Mouse (Mus musculus): ENCODE data around the gene Rgs12. TPM values are rescaled to one million over a fixed set of nuclear protein-coding genes. Genes with fewer than 3 reads are reported as not detected.

Gene Rgs12
- polyA plus RNA-seq, 1 experiment from 2014 or later, result 28.9 TPM

GRCm38 (mm10) chr5:34960021-34960420 lies 10.8 kb downstream of the Rgs12 start:
- H3K27ac ChIP-seq (replicated peaks), result 0 out of 2 replicates have a peak overlapping the region, but pooled peaks have one; percentile 24
- H3K4me1 ChIP-seq, result peaks cover 87% of the 10 kb centered on the region
- peaks cover 9% of the 10 kb centered on the region for H3K36me3 ChIP-seq
- 28% methylated on average over 1 of the region's 1 CpGs for WGBS
- H3K9ac ChIP-seq, result no peak overlapping the region
- no peak for ATAC-seq (ENCODE audit: extremely low read depth, insufficient number of reproducible peaks, low FRiP score, low TSS enrichment)
- no peaks in the 10 kb centered on the region for H3K27me3 ChIP-seq (replicated peaks)
- no peak overlapping the region for H3K4me3 ChIP-seq
- H3K4me2 ChIP-seq, result no peak overlapping the region
- H3K9me3 ChIP-seq, result no peaks in the 10 kb centered on the region

GRCm38 (mm10) chr5:34965531-34965930 lies 16.3 kb downstream of the Rgs12 start:
- H3K4me1 ChIP-seq, result peaks cover 65% of the 10 kb centered on the region
- H3K27me3 ChIP-seq (replicated peaks), result no peaks in the 10 kb centered on the region
- H3K27ac ChIP-seq (replicated peaks), result no peak overlapping the region
- H3K4me3 ChIP-seq, result no peak overlapping the region
- 95% methylated on average over 12 of the region's 12 CpGs for WGBS
- H3K4me2 ChIP-seq, result no peak overlapping the region
- ATAC-seq (ENCODE audit: extremely low read depth, insufficient number of reproducible peaks, low FRiP score, low TSS enrichment), result no peak
- H3K9me3 ChIP-seq, result no peaks in the 10 kb centered on the region
- H3K9ac ChIP-seq, result no peak overlapping the region
- H3K36me3 ChIP-seq, result peaks cover 48% of the 10 kb centered on the region

GRCm38 (mm10) chr5:34968386-34968785 lies 19.1 kb downstream of the Rgs12 start:
- 71% methylated on average over 5 of the region's 5 CpGs for WGBS
- Histone ChIP-seq H3K4me1 (peaks cover 59% of the 10 kb centered on the region), H3K4me2 (no peak overlapping the region), H3K36me3 (peaks cover 61% of the 10 kb centered on the region), H3K27me3 (replicated peaks) (no peaks in the 10 kb centered on the region), H3K9me3 (no peaks in the 10 kb centered on the region), H3K9ac (0 out of 2 replicates have a peak overlapping the region, but pooled peaks have one; percentile 5), H3K27ac (replicated peaks) (no peak overlapping the region), H3K4me3 (no peak overlapping the region)
- no peak for ATAC-seq (ENCODE audit: extremely low read depth, insufficient number of reproducible peaks, low FRiP score, low TSS enrichment)

GRCm38 (mm10) chr5:34972471-34972870 lies 23.2 kb downstream of the Rgs12 start:
- Histone ChIP-seq H3K27ac (replicated peaks) (no peak overlapping the region), H3K4me3 (no peak overlapping the region), H3K9me3 (no peaks in the 10 kb centered on the region), H3K36me3 (peaks cover 63% of the 10 kb centered on the region), H3K9ac (no peak overlapping the region), H3K4me2 (no peak overlapping the region), H3K27me3 (replicated peaks) (no peaks in the 10 kb centered on the region), H3K4me1 (peaks cover 77% of the 10 kb centered on the region)
- WGBS, result 59% methylated on average over 3 of the region's 3 CpGs
- ATAC-seq (ENCODE audit: extremely low read depth, insufficient number of reproducible peaks, low FRiP score, low TSS enrichment), result no peak

- no peak for ATAC-seq (ENCODE audit: extremely low read depth, insufficient number of reproducible peaks, low FRiP score, low TSS enrichment)
These were observed 24.5 kb downstream of the Rgs12 start for GRCm38 (mm10) chr5:34973560-34974317.

GRCm38 (mm10) chr5:34974773-34975443 lies 25.7 kb downstream of the Rgs12 start:
- H3K4me3 ChIP-seq, result no peak overlapping the region
- peak overlapping the region; percentile 53 for H3K27ac ChIP-seq (replicated peaks)
- H3K9me3 ChIP-seq, result no peaks in the 10 kb centered on the region
- peaks cover 64% of the 10 kb centered on the region for H3K36me3 ChIP-seq
- 58% methylated on average over 11 of the region's 11 CpGs for WGBS
- H3K4me1 ChIP-seq, result peaks cover 84% of the 10 kb centered on the region
- H3K9ac ChIP-seq, result peak overlapping the region; percentile 21; the same call in 1 of the 2 replicates
- H3K4me2 ChIP-seq, result peak overlapping the region; percentile 2; the same call in 1 of the 2 replicates
- no peak for ATAC-seq (ENCODE audit: extremely low read depth, insufficient number of reproducible peaks, low FRiP score, low TSS enrichment)
- H3K27me3 ChIP-seq (replicated peaks), result no peaks in the 10 kb centered on the region

More at GRCm38 (mm10) chr5:34973560-34974317, 24.5 kb downstream of the Rgs12 start:
- H3K9ac ChIP-seq, result no peak overlapping the region
- H3K4me3 ChIP-seq, result no peak overlapping the region
- H3K27me3 ChIP-seq (replicated peaks), result no peaks in the 10 kb centered on the region
- peaks cover 76% of the 10 kb centered on the region for H3K4me1 ChIP-seq
- no peak overlapping the region for H3K27ac ChIP-seq (replicated peaks)
- H3K4me2 ChIP-seq, result no peak overlapping the region
- H3K36me3 ChIP-seq, result peaks cover 61% of the 10 kb centered on the region
- 81% methylated on average over 8 of the region's 8 CpGs for WGBS
- no peaks in the 10 kb centered on the region for H3K9me3 ChIP-seq

GRCm38 (mm10) chr5:34976540-34977292 lies 27.5 kb downstream of the Rgs12 start:
- no peaks in the 10 kb centered on the region for H3K27me3 ChIP-seq (replicated peaks)

GRCm38 (mm10) chr5:34980099-34980498 lies 30.9 kb downstream of the Rgs12 start:
- Histone ChIP-seq H3K27me3 (replicated peaks) (no peaks in the 10 kb centered on the region), H3K9ac (peak overlapping the region; percentile 37; the same call in 1 of the 2 replicates), H3K36me3 (peaks cover 68% of the 10 kb centered on the region), H3K9me3 (no peaks in the 10 kb centered on the region), H3K27ac (replicated peaks) (peak overlapping the region; percentile 84), H3K4me2 (peak overlapping the region; percentile 25), H3K4me1 (peaks cover 70% of the 10 kb centered on the region), H3K4me3 (no peak overlapping the region)
- no peak for ATAC-seq (ENCODE audit: extremely low read depth, insufficient number of reproducible peaks, low FRiP score, low TSS enrichment)
- 20% methylated on average over 6 of the region's 6 CpGs for WGBS

More at GRCm38 (mm10) chr5:34976540-34977292, 27.5 kb downstream of the Rgs12 start:
- Histone ChIP-seq H3K4me2 (no peak overlapping the region), H3K36me3 (peaks cover 58% of the 10 kb centered on the region), H3K27ac (replicated peaks) (peak overlapping the region; percentile 83), H3K4me1 (peaks cover 89% of the 10 kb centered on the region), H3K9me3 (no peaks in the 10 kb centered on the region), H3K9ac (peak overlapping the region; percentile 24; the same call in 1 of the 2 replicates), H3K4me3 (no peak overlapping the region)
- WGBS, result 65% methylated on average over 9 of the region's 9 CpGs
- no peak for ATAC-seq (ENCODE audit: extremely low read depth, insufficient number of reproducible peaks, low FRiP score, low TSS enrichment)

GRCm38 (mm10) chr5:34981734-34982133 lies 32.5 kb downstream of the Rgs12 start:
- H3K27me3 ChIP-seq (replicated peaks), result no peaks in the 10 kb centered on the region
- WGBS, result 53% methylated on average over 3 of the region's 3 CpGs
- ATAC-seq (ENCODE audit: extremely low read depth, insufficient number of reproducible peaks, low FRiP score, low TSS enrichment), result no peak
- peaks cover 58% of the 10 kb centered on the region for H3K36me3 ChIP-seq
- no peak overlapping the region for H3K9ac ChIP-seq
- H3K27ac ChIP-seq (replicated peaks), result no peak overlapping the region
- H3K4me3 ChIP-seq, result no peak overlapping the region
- H3K9me3 ChIP-seq, result no peaks in the 10 kb centered on the region
- no peak overlapping the region for H3K4me2 ChIP-seq
- peaks cover 56% of the 10 kb centered on the region for H3K4me1 ChIP-seq

- peaks cover 57% of the 10 kb centered on the region for H3K4me1 ChIP-seq
- WGBS, result 71% methylated on average over 2 of the region's 2 CpGs
- no peaks in the 10 kb centered on the region for H3K27me3 ChIP-seq (replicated peaks)
- no peak for ATAC-seq (ENCODE audit: extremely low read depth, insufficient number of reproducible peaks, low FRiP score, low TSS enrichment)
- no peak overlapping the region for H3K27ac ChIP-seq (replicated peaks)
- H3K4me3 ChIP-seq, result no peak overlapping the region
- H3K9ac ChIP-seq, result no peak overlapping the region
- H3K36me3 ChIP-seq, result peaks cover 45% of the 10 kb centered on the region
- H3K9me3 ChIP-seq, result no peaks in the 10 kb centered on the region
- no peak overlapping the region for H3K4me2 ChIP-seq
These were observed 35.7 kb downstream of the Rgs12 start for GRCm38 (mm10) chr5:34984933-34985332.

GRCm38 (mm10) chr5:34985867-34986266 lies 36.6 kb downstream of the Rgs12 start:
- WGBS, result 36% methylated on average over 2 of the region's 2 CpGs
- peaks cover 53% of the 10 kb centered on the region for H3K4me1 ChIP-seq
- ATAC-seq (ENCODE audit: extremely low read depth, insufficient number of reproducible peaks, low FRiP score, low TSS enrichment), result no peak
- no peaks in the 10 kb centered on the region for H3K27me3 ChIP-seq (replicated peaks)
- no peak overlapping the region for H3K27ac ChIP-seq (replicated peaks)
- no peak overlapping the region for H3K9ac ChIP-seq
- no peak overlapping the region for H3K4me2 ChIP-seq
- no peaks in the 10 kb centered on the region for H3K9me3 ChIP-seq
- H3K4me3 ChIP-seq, result no peak overlapping the region
- peaks cover 46% of the 10 kb centered on the region for H3K36me3 ChIP-seq

Measured in heart, embryonic 13.5 days (tissue).